Mouse (Mus musculus) lung, postnatal 0 days (tissue): ENCODE measurements around the gene T2.

Experiments used
- CTCF ChIP-seq: IDR thresholded peaks from 2 replicates; pipeline ENCODE4 v1.5.1; 2016; ENCODE audit warnings: antibody characterized with exemption, mild to moderate bottlenecking
- EP300 ChIP-seq: IDR thresholded peaks from 2 replicates; pipeline ENCODE4 v1.6.1; 2016; ENCODE audit warnings: antibody characterized with exemption, mild to moderate bottlenecking, control low read depth

- TF ChIP-seq EP300: no peak
- TF ChIP-seq CTCF: no peak
Measured at GRCm38 (mm10) chr17:8416865-8417264, 61.1 kb downstream of the T2 start.
